Mouse (Mus musculus): ENCODE results near the gene Ncbp1.

- TF ChIP-seq CTCF (IDR thresholded peaks at IDR 0.05) = no peak
- TF ChIP-seq POLR2A (IDR thresholded peaks at IDR 0.05; ENCODE audit: insufficient read depth, low read depth, low read length) = no peak
- no peak for TF ChIP-seq EP300 (IDR thresholded peaks at IDR 0.05; ENCODE audit: insufficient read depth, low read depth, low read length)
Observed at GRCm38 (mm10) chr4:46171761-46172160, 33.3 kb downstream of the Ncbp1 start.

All from heart, adult 2 months (tissue).